8 mouse cellular contexts compared by ENCODE assay signal in genomic region chr11:100282549-100282948, GRCm38 (mm10). TPM values are rescaled to one million over a fixed set of nuclear protein-coding genes. Genes with fewer than 3 reads are reported as not detected.
DNase-seq lines count a peak whose midpoint lies in the region.

No protein-coding gene starts in this region.

- no peak overlapping the region for H3K27ac ChIP-seq in heart, embryonic 10.5 days

- H3K27me3 ChIP-seq in heart, embryonic 10.5 days (ENCODE audit: insufficient read depth, poor library complexity, severe bottlenecking) = peaks cover 38% of the 10 kb centered on the region

- WGBS in heart, embryonic 10.5 days = 23% methylated on average over 10 of the region's 10 CpGs

- no peaks in the 10 kb centered on the region for H3K36me3 ChIP-seq in heart, embryonic 10.5 days

- no peaks in the 10 kb centered on the region for H3K9me3 ChIP-seq in heart, embryonic 10.5 days

- H3K4me1 ChIP-seq in heart, embryonic 10.5 days = peaks cover 10% of the 10 kb centered on the region

- DNase-seq in CD4-positive helper T cell, adult 2 months (ENCODE audit: low read depth, low spot score) = peak; percentile 64
- peak; percentile 78 to 81 for DNase-seq in adrenal gland, adult 18-20 months (ENCODE audit: low spot score in 2 of 2)
- peak; percentile 64 for DNase-seq in embryo, embryonic 11.5 days (ENCODE audit: low read depth, low spot score)
- DNase-seq in heart, embryonic 10.5 days (ENCODE audit: low spot score) = peak; percentile 81
- DNase-seq in kidney, postnatal 4 days = peak; percentile 92 to 93
- DNase-seq in lung, postnatal 14 days = peak; percentile 91
- DNase-seq in retina, embryonic 14.5 days (ENCODE audit: low spot score) = peak; percentile 88
- DNase-seq in thymus, postnatal 36 days = peak; percentile 63 to 70

- no peak overlapping the region for H3K4me3 ChIP-seq in heart, embryonic 10.5 days

RNA-seq across cellular contexts. Expression of gene Krt42, which starts 12.9 kb away (rescaled TPM):
- total RNA-seq in adrenal gland, adult 18-20 months (2021) = not detected
- polyA plus RNA-seq in heart, embryonic 10.5 days (2016; fragmentation: Nextera tagmentation; extraction: Ambion mirVana) = not detected in 2 replicates

RNA-seq across cellular contexts. Expression of gene Krt17, which starts 21.7 kb away (rescaled TPM):
- total RNA-seq in adrenal gland, adult 18-20 months (2021) = not detected
- 0.17 and 0.19 TPM in 2 replicates for polyA plus RNA-seq in heart, embryonic 10.5 days (2016; fragmentation: Nextera tagmentation; extraction: Ambion mirVana)

RNA-seq across cellular contexts. Expression of gene Krt16, which starts 33.8 kb away (rescaled TPM):
- not detected for total RNA-seq in adrenal gland, adult 18-20 months (2021)
- not detected in 2 replicates for polyA plus RNA-seq in heart, embryonic 10.5 days (2016; fragmentation: Nextera tagmentation; extraction: Ambion mirVana)

RNA-seq across cellular contexts. Expression of gene Eif1, which starts 37.1 kb away (rescaled TPM):
- total RNA-seq in adrenal gland, adult 18-20 months (2021) = 1,000 to 10,000 TPM; 1,436 to 1,462 TPM
- polyA plus RNA-seq in heart, embryonic 10.5 days (2016; fragmentation: Nextera tagmentation; extraction: Ambion mirVana) = 1,444 and 1,503 TPM in 2 replicates

RNA-seq across cellular contexts. Expression of gene Gast, which starts 51.7 kb away (rescaled TPM):
- total RNA-seq in adrenal gland, adult 18-20 months (2021) = not detected
- polyA plus RNA-seq in heart, embryonic 10.5 days (2016; fragmentation: Nextera tagmentation; extraction: Ambion mirVana) = not detected in 2 replicates
